Mouse (Mus musculus) kidney, postnatal 0 days (tissue): Measurements from ENCODE around the gene Slc12a3. TPM values are rescaled to one million over a fixed set of nuclear protein-coding genes. Genes with fewer than 3 reads are reported as not detected.
A peak's percentile ranks its signal among the peaks of the same experiment; 100 is the strongest.

Experiments used
- ATAC-seq: fragments of 200-750 bp; cut with Nextera tagmentation; replicated peaks from 2 replicates; pipeline ENCODE4 v1.8.0; 2017; ENCODE audit warnings: low read depth, moderate number of reproducible peaks, moderate TSS enrichment, moderate library complexity; ENCODE audit not compliant: low FRiP score
- DNase-seq: peaks from one replicate; pipeline ENCODE4 v3.0.0-alpha.2; 2016; ENCODE audit warnings: low spot score
- H3K27ac ChIP-seq: fragments of 300-500 bp; sonication (generic); 2 replicates; pipeline ENCODE4 v1.5.1; 2014; ENCODE audit warnings: mild to moderate bottlenecking
- H3K27me3 ChIP-seq: fragments of 300-500 bp; sonication (generic); 2 replicates; pipeline ENCODE4 v1.6.1; 2014; ENCODE audit warnings: low read length, mixed read lengths; ENCODE audit not compliant: insufficient read depth
- H3K36me3 ChIP-seq: fragments of 300-500 bp; sonication (generic); 2 replicates; pipeline ENCODE4 v1.6.1; 2014; ENCODE audit warnings: low read length, mixed read lengths; ENCODE audit not compliant: insufficient read depth
- H3K4me1 ChIP-seq: fragments of 300-500 bp; sonication (generic); replicated peaks from 2 replicates; pipeline ENCODE4 v1.6.1; 2014; ENCODE audit warnings: antibody characterized with exemption, low read length, mixed read lengths; ENCODE audit not compliant: insufficient read depth
- H3K4me2 ChIP-seq: fragments of 300-500 bp; sonication (generic); 2 replicates; pipeline ENCODE4 v1.6.1; 2014; ENCODE audit warnings: mild to moderate bottlenecking, low read length, moderate library complexity, mixed read lengths
- H3K4me3 ChIP-seq: fragments of 300-500 bp; sonication (generic); replicated peaks from 2 replicates; pipeline ENCODE4 v1.5.1; 2014; ENCODE audit warnings: low read depth, low read length
- H3K9ac ChIP-seq: fragments of 300-500 bp; sonication (generic); 2 replicates; pipeline ENCODE4 v1.6.1; 2014; ENCODE audit warnings: low read depth, low read length
- H3K9me3 ChIP-seq: fragments of 300-500 bp; sonication (generic); replicated peaks from 2 replicates; pipeline ENCODE4 v1.6.1; 2016; ENCODE audit warnings: low read length, inconsistent platforms, mixed read lengths
- CTCF ChIP-seq: IDR thresholded peaks from 2 replicates; pipeline ENCODE4 v1.5.1; 2016; ENCODE audit warnings: antibody characterized with exemption, low read depth, mild to moderate bottlenecking, moderate library complexity
- WGBS: fragments of 180-500 bp; shearing (Covaris S2); extraction: QIAGEN DNeasy Blood & Tissue Kit; methylation state at CpG from one replicate; pipeline ENCODE4 v1.1.7; 2014; 5-methylcytosine and 5-hydroxymethylcytosine counted together
- polyA plus RNA-seq: library from polyadenylated mRNA; unstranded; fragments of >200 nt; fragmentation: Nextera tagmentation; extraction: Ambion mirVana; gene quantifications from 2 replicates; pipeline ENCODE4 v1.2.1, GENCODE M21; 2015

Slc12a3 gene
- polyA plus RNA-seq, 1 experiment from 2014 or later, result 44.6 TPM

- Histone ChIP-seq H3K27ac (no peak overlapping the region), H3K9me3 (no peaks in the 10 kb centered on the region), H3K4me3 (no peak overlapping the region), H3K4me2 (no peak overlapping the region), H3K27me3 (no peaks in the 10 kb centered on the region), H3K4me1 (no peaks in the 10 kb centered on the region), H3K36me3 (no peaks in the 10 kb centered on the region), H3K9ac (no peak overlapping the region)
- ATAC-seq (no peak), DNase-seq (no peak)
- 74% methylated on average over 6 of the region's 6 CpGs for WGBS
- no peak for TF ChIP-seq CTCF
These were observed 6.0 kb upstream of the Slc12a3 start for GRCm38 (mm10) chr8:94323041-94323440.

GRCm38 (mm10) chr8:94324071-94324470 lies 4.9 kb upstream of the Slc12a3 start:
- no peaks in the 10 kb centered on the region for H3K9me3 ChIP-seq
- H3K4me3 ChIP-seq, result no peak overlapping the region
- H3K36me3 ChIP-seq, result no peaks in the 10 kb centered on the region
- no peaks in the 10 kb centered on the region for H3K4me1 ChIP-seq
- H3K27me3 ChIP-seq, result no peaks in the 10 kb centered on the region
- TF ChIP-seq CTCF, result no peak
- no peak for ATAC-seq
- DNase-seq, result no peak
- WGBS, result 47% methylated on average over 12 of the region's 12 CpGs
- no peak overlapping the region for H3K9ac ChIP-seq
- no peak overlapping the region for H3K4me2 ChIP-seq
- no peak overlapping the region for H3K27ac ChIP-seq

GRCm38 (mm10) chr8:94326016-94326415 lies 3.0 kb upstream of the Slc12a3 start:
- H3K4me3 ChIP-seq, result no peak overlapping the region
- H3K9ac ChIP-seq, result no peak overlapping the region
- 54% methylated on average over 4 of the region's 4 CpGs for WGBS
- DNase-seq (peak; percentile 15), ATAC-seq (no peak)
- peak overlapping the region; percentile 42; the same call in 1 of the 2 replicates for H3K27ac ChIP-seq
- H3K4me2 ChIP-seq, result no peak overlapping the region
- H3K4me1 ChIP-seq, result no peaks in the 10 kb centered on the region
- H3K9me3 ChIP-seq, result no peaks in the 10 kb centered on the region
- no peak for TF ChIP-seq CTCF
- H3K27me3 ChIP-seq, result no peaks in the 10 kb centered on the region
- H3K36me3 ChIP-seq, result no peaks in the 10 kb centered on the region

GRCm38 (mm10) chr8:94330733-94331132 lies 1.7 kb downstream of the Slc12a3 start:
- no peak overlapping the region for H3K9ac ChIP-seq
- ATAC-seq (peak; percentile 44), DNase-seq (peak; percentile 89)
- no peaks in the 10 kb centered on the region for H3K36me3 ChIP-seq
- H3K4me1 ChIP-seq, result no peaks in the 10 kb centered on the region
- no peaks in the 10 kb centered on the region for H3K9me3 ChIP-seq
- no peaks in the 10 kb centered on the region for H3K27me3 ChIP-seq
- no peak overlapping the region for H3K4me2 ChIP-seq
- peak; percentile 91 for TF ChIP-seq CTCF
- WGBS, result 30% methylated on average over 4 of the region's 4 CpGs
- no peak overlapping the region for H3K4me3 ChIP-seq
- H3K27ac ChIP-seq, result no peak overlapping the region

GRCm38 (mm10) chr8:94333345-94333744 lies 4.3 kb downstream of the Slc12a3 start:
- 40% methylated on average over 5 of the region's 5 CpGs for WGBS
- DNase-seq (peak; percentile 25), ATAC-seq (no peak)
- no peaks in the 10 kb centered on the region for H3K9me3 ChIP-seq
- peak; percentile 59 for TF ChIP-seq CTCF
- H3K27me3 ChIP-seq, result no peaks in the 10 kb centered on the region
- H3K4me3 ChIP-seq, result no peak overlapping the region
- no peak overlapping the region for H3K9ac ChIP-seq
- no peak overlapping the region for H3K27ac ChIP-seq
- H3K4me1 ChIP-seq, result no peaks in the 10 kb centered on the region
- H3K36me3 ChIP-seq, result no peaks in the 10 kb centered on the region
- H3K4me2 ChIP-seq, result no peak overlapping the region

- H3K27me3 ChIP-seq, result no peaks in the 10 kb centered on the region
- H3K4me2 ChIP-seq, result no peak overlapping the region
- H3K9ac ChIP-seq, result no peak overlapping the region
- no peak for DNase-seq
- no peak overlapping the region for H3K4me3 ChIP-seq
- ATAC-seq, result no peak
- H3K27ac ChIP-seq, result no peak overlapping the region
- 78% methylated on average over 8 of the region's 8 CpGs for WGBS
- no peaks in the 10 kb centered on the region for H3K4me1 ChIP-seq
- no peaks in the 10 kb centered on the region for H3K36me3 ChIP-seq
- TF ChIP-seq CTCF, result no peak
- no peaks in the 10 kb centered on the region for H3K9me3 ChIP-seq
These were observed 8.6 kb downstream of the Slc12a3 start for GRCm38 (mm10) chr8:94337559-94337958.

GRCm38 (mm10) chr8:94340796-94341195 lies 11.8 kb downstream of the Slc12a3 start:
- no peak overlapping the region for H3K4me3 ChIP-seq
- no peak overlapping the region for H3K27ac ChIP-seq
- TF ChIP-seq CTCF, result no peak
- ATAC-seq (no peak), DNase-seq (no peak)
- WGBS, result 75% methylated on average over 7 of the region's 7 CpGs
- H3K9me3 ChIP-seq, result no peaks in the 10 kb centered on the region
- no peaks in the 10 kb centered on the region for H3K36me3 ChIP-seq
- H3K4me2 ChIP-seq, result no peak overlapping the region
- no peak overlapping the region for H3K9ac ChIP-seq
- H3K27me3 ChIP-seq, result no peaks in the 10 kb centered on the region
- no peaks in the 10 kb centered on the region for H3K4me1 ChIP-seq
